Mouse (Mus musculus): ENCODE measurements around the gene Mapk8ip2.

DNA sequence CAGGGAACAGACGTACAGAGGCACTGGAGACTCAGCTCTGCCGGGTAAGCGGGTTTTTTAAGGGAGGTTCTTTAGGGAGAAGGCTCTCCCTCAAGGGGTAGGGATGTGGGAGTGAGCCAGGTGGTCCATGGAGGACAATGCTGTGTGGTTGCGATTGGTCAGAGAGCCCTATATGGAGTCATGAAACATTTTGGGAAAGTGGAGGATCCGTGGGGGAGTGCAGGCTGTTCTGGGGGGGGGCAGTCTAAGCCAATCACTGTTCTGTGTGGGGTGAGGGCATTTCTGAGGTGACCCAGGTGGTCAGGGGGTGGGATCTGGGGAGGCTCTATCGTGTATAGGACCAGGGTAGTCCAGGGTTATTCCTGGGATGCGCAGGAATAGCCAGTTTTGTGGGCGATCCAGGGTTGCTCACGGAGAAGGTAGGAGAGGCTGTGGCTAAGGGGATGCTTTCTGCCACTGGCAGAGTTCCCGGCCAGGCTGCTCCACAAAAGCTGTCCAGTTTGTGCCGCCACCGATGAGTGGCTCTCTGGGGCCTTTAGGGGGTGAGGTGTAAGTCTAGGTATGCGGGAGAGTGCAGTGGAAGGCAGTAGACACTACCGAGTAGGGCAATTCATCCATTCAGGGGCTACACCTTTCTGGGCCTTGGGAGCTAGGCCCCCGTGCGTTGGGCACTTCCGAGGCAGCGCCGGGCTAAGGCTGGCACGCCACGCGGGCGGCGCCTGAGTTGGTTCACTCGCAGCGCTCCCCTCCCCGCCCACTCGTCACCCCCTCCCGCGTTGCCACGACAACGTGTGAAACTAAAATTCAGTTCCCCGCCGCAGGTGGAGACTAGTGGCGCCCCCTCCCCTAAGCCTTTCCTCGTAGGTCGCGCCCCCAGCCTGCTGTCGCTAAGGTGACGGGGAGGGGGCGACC is 44.6 kb downstream of the Mapk8ip2 start:
- no peak for TF ChIP-seq CTCF (IDR thresholded peaks at IDR 0.05; ENCODE audit: extremely low read depth, insufficient read depth, low read length)
- TF ChIP-seq POLR2A (IDR thresholded peaks at IDR 0.05; ENCODE audit: extremely low read depth, insufficient read depth, low read length), result no peak
